Mouse (Mus musculus): ENCODE results near the gene Camkmt. TPM values are rescaled to one million over a fixed set of nuclear protein-coding genes. Genes with fewer than 3 reads are reported as not detected.

Camkmt gene
- polyA plus RNA-seq, 1 experiment from 2014 or later: 13.6 TPM

- Histone ChIP-seq H3K4me1 (peaks cover 10% of the 10 kb centered on the region; the same call in 1 of the 2 replicates), H3K27ac (no peak overlapping the region), H3K9ac (no peak overlapping the region), H3K4me2 (replicated peaks) (no peak overlapping the region), H3K27me3 (no peaks in the 10 kb centered on the region), H3K36me3 (peaks cover 58% of the 10 kb centered on the region), H3K9me3 (replicated peaks) (no peaks in the 10 kb centered on the region), H3K4me3 (no peak overlapping the region)
- ATAC-seq (ENCODE audit: low FRiP score): no peak
- WGBS: 87% methylated on average over 8 of the region's 8 CpGs
These were observed 19.1 kb upstream of the Camkmt start for GRCm38 (mm10) chr17:85071088-85071775.

GRCm38 (mm10) chr17:85072383-85072782 lies 18.0 kb upstream of the Camkmt start:
- Histone ChIP-seq H3K27me3 (no peaks in the 10 kb centered on the region), H3K27ac (peak overlapping the region; percentile 58), H3K9me3 (replicated peaks) (no peaks in the 10 kb centered on the region), H3K9ac (no peak overlapping the region), H3K4me2 (replicated peaks) (no peak overlapping the region), H3K4me1 (peaks cover 10% of the 10 kb centered on the region; the same call in 1 of the 2 replicates), H3K4me3 (no peak overlapping the region), H3K36me3 (peaks cover 58% of the 10 kb centered on the region)
- no peak for ATAC-seq (ENCODE audit: low FRiP score)
- 51% methylated on average over 11 of the region's 11 CpGs for WGBS

- Histone ChIP-seq H3K4me1 (peaks cover 10% of the 10 kb centered on the region; the same call in 1 of the 2 replicates), H3K36me3 (peaks cover 60% of the 10 kb centered on the region), H3K27me3 (no peaks in the 10 kb centered on the region), H3K9ac (no peak overlapping the region), H3K9me3 (replicated peaks) (no peaks in the 10 kb centered on the region), H3K4me3 (no peak overlapping the region), H3K27ac (peak overlapping the region; percentile 58), H3K4me2 (replicated peaks) (no peak overlapping the region)
- ATAC-seq (ENCODE audit: low FRiP score): no peak
- WGBS: 60% methylated on average over 7 of the region's 7 CpGs
These were observed 17.1 kb upstream of the Camkmt start for GRCm38 (mm10) chr17:85073214-85073613.

GRCm38 (mm10) chr17:85074083-85074482 lies 16.3 kb upstream of the Camkmt start:
- H3K4me2 ChIP-seq (replicated peaks): no peak overlapping the region
- no peak overlapping the region for H3K27ac ChIP-seq
- no peaks in the 10 kb centered on the region for H3K27me3 ChIP-seq
- over 99% methylated on average over 4 of the region's 4 CpGs for WGBS
- peaks cover 10% of the 10 kb centered on the region; the same call in 1 of the 2 replicates for H3K4me1 ChIP-seq
- no peak for ATAC-seq (ENCODE audit: low FRiP score)
- H3K9me3 ChIP-seq (replicated peaks): no peaks in the 10 kb centered on the region
- H3K36me3 ChIP-seq: peaks cover 60% of the 10 kb centered on the region
- H3K9ac ChIP-seq: no peak overlapping the region
- no peak overlapping the region for H3K4me3 ChIP-seq

GRCm38 (mm10) chr17:85079276-85079675 lies 11.1 kb upstream of the Camkmt start:
- Histone ChIP-seq H3K27me3 (no peaks in the 10 kb centered on the region), H3K4me1 (no peaks in the 10 kb centered on the region), H3K4me2 (replicated peaks) (no peak overlapping the region), H3K9ac (no peak overlapping the region), H3K27ac (no peak overlapping the region), H3K36me3 (peaks cover 49% of the 10 kb centered on the region), H3K9me3 (replicated peaks) (no peaks in the 10 kb centered on the region), H3K4me3 (no peak overlapping the region)
- no peak for ATAC-seq (ENCODE audit: low FRiP score)
- WGBS: 95% methylated on average over 3 of the region's 3 CpGs

GRCm38 (mm10) chr17:85080781-85081180 lies 9.6 kb upstream of the Camkmt start:
- no peaks in the 10 kb centered on the region; the same call in 1 of the 2 replicates for H3K4me1 ChIP-seq
- no peaks in the 10 kb centered on the region for H3K9me3 ChIP-seq (replicated peaks)
- no peak for ATAC-seq (ENCODE audit: low FRiP score)
- H3K4me2 ChIP-seq (replicated peaks): no peak overlapping the region
- H3K9ac ChIP-seq: no peak overlapping the region
- H3K27ac ChIP-seq: no peak overlapping the region
- H3K36me3 ChIP-seq: peaks cover 46% of the 10 kb centered on the region
- no peak overlapping the region for H3K4me3 ChIP-seq
- no peaks in the 10 kb centered on the region for H3K27me3 ChIP-seq
- 95% methylated on average over 11 of the region's 11 CpGs for WGBS

GRCm38 (mm10) chr17:85085335-85085734 lies 5.0 kb upstream of the Camkmt start:
- Histone ChIP-seq H3K4me1 (peaks cover 8% of the 10 kb centered on the region), H3K4me2 (replicated peaks) (no peak overlapping the region), H3K27ac (no peak overlapping the region), H3K27me3 (no peaks in the 10 kb centered on the region), H3K9ac (no peak overlapping the region), H3K36me3 (peaks cover 10% of the 10 kb centered on the region; the same call in 1 of the 2 replicates), H3K4me3 (no peak overlapping the region), H3K9me3 (replicated peaks) (no peaks in the 10 kb centered on the region)
- WGBS: 96% methylated on average over 2 of the region's 2 CpGs
- no peak for ATAC-seq (ENCODE audit: low FRiP score)

- Histone ChIP-seq H3K27me3 (no peaks in the 10 kb centered on the region), H3K4me2 (replicated peaks) (no peak overlapping the region), H3K27ac (no peak overlapping the region), H3K36me3 (0 out of 2 replicates have a peak, but pooled peaks cover 3% of the 10 kb centered on the region), H3K4me3 (no peak overlapping the region), H3K9me3 (replicated peaks) (no peaks in the 10 kb centered on the region), H3K9ac (no peak overlapping the region), H3K4me1 (peaks cover 12% of the 10 kb centered on the region)
- 95% methylated on average over 1 of the region's 1 CpGs for WGBS
- no peak for ATAC-seq (ENCODE audit: low FRiP score)
These were observed 3.9 kb upstream of the Camkmt start for GRCm38 (mm10) chr17:85086501-85086900.

- Histone ChIP-seq H3K4me1 (peaks cover 15% of the 10 kb centered on the region), H3K4me2 (replicated peaks) (no peak overlapping the region), H3K27ac (no peak overlapping the region), H3K27me3 (no peaks in the 10 kb centered on the region), H3K4me3 (no peak overlapping the region), H3K9me3 (replicated peaks) (no peaks in the 10 kb centered on the region), H3K36me3 (0 out of 2 replicates have a peak, but pooled peaks cover 3% of the 10 kb centered on the region), H3K9ac (no peak overlapping the region)
- WGBS: 93% methylated on average over 5 of the region's 5 CpGs
- no peak for ATAC-seq (ENCODE audit: low FRiP score)
These were observed 2.8 kb upstream of the Camkmt start for GRCm38 (mm10) chr17:85087591-85087990.

- no peak overlapping the region for H3K4me2 ChIP-seq (replicated peaks)
- 92% methylated on average over 11 of the region's 11 CpGs for WGBS
These were observed 2.0 kb upstream of the Camkmt start for GRCm38 (mm10) chr17:85088401-85088800.

GRCm38 (mm10) chr17:85089011-85089410 lies 1.3 kb upstream of the Camkmt start:
- H3K27ac ChIP-seq: no peak overlapping the region

More at GRCm38 (mm10) chr17:85088401-85088800, 2.0 kb upstream of the Camkmt start:
- no peak overlapping the region for H3K9ac ChIP-seq
- no peaks in the 10 kb centered on the region for H3K9me3 ChIP-seq (replicated peaks)
- H3K36me3 ChIP-seq: no peaks in the 10 kb centered on the region
- ATAC-seq (ENCODE audit: low FRiP score): no peak
- H3K4me1 ChIP-seq: peaks cover 15% of the 10 kb centered on the region
- H3K4me3 ChIP-seq: no peak overlapping the region
- H3K27ac ChIP-seq: no peak overlapping the region
- H3K27me3 ChIP-seq: no peaks in the 10 kb centered on the region

GRCm38 (mm10) chr17:85089621-85090020 lies 731 bp upstream of the Camkmt start:
- peak overlapping the region; percentile 89 for H3K27ac ChIP-seq
- H3K9me3 ChIP-seq (replicated peaks): no peaks in the 10 kb centered on the region
- under 1% methylated on average over 16 of the region's 16 CpGs for WGBS
- H3K27me3 ChIP-seq: no peaks in the 10 kb centered on the region
- H3K4me3 ChIP-seq: peak overlapping the region; percentile 71
- peak; percentile 23 for ATAC-seq (ENCODE audit: low FRiP score)
- H3K4me2 ChIP-seq (replicated peaks): peak overlapping the region; percentile 71
- peak overlapping the region; percentile 70 for H3K9ac ChIP-seq
- peaks cover 15% of the 10 kb centered on the region for H3K4me1 ChIP-seq
- H3K36me3 ChIP-seq: no peaks in the 10 kb centered on the region

More at GRCm38 (mm10) chr17:85089011-85089410, 1.3 kb upstream of the Camkmt start:
- Histone ChIP-seq H3K36me3 (no peaks in the 10 kb centered on the region), H3K27me3 (no peaks in the 10 kb centered on the region), H3K4me3 (peak overlapping the region; percentile 71), H3K4me2 (replicated peaks) (peak overlapping the region; percentile 71), H3K4me1 (peaks cover 15% of the 10 kb centered on the region), H3K9ac (no peak overlapping the region), H3K9me3 (replicated peaks) (no peaks in the 10 kb centered on the region)
- ATAC-seq (ENCODE audit: low FRiP score): no peak
- 48% methylated on average over 6 of the region's 6 CpGs for WGBS

- Histone ChIP-seq H3K27ac (no peak overlapping the region), H3K27me3 (no peaks in the 10 kb centered on the region), H3K9ac (no peak overlapping the region), H3K4me1 (peaks cover 15% of the 10 kb centered on the region), H3K4me3 (no peak overlapping the region), H3K9me3 (replicated peaks) (no peaks in the 10 kb centered on the region), H3K36me3 (no peaks in the 10 kb centered on the region), H3K4me2 (replicated peaks) (peak overlapping the region; percentile 71)
- ATAC-seq (ENCODE audit: low FRiP score): no peak
- WGBS: 93% methylated on average over 6 of the region's 6 CpGs
These were observed 1.4 kb downstream of the Camkmt start for GRCm38 (mm10) chr17:85091762-85092161.
